Mouse (Mus musculus) small intestine, adult 2 months (tissue): ENCODE data around the gene Olfr555.

Experiments used
- CTCF ChIP-seq: fragments of 200-500 bp; IDR thresholded peaks from 2 replicates; pipeline ENCODE4 v1.5.1; 2012; ENCODE audit warnings: low read depth, mild to moderate bottlenecking, control low read depth, inconsistent platforms, low read length, moderate library complexity, mixed read lengths; ENCODE audit not compliant: insufficient replicate concordance, insufficient read length; ENCODE audit errors: extremely low read depth
- POLR2A ChIP-seq: fragments of 200-500 bp; IDR thresholded peaks from 2 replicates; pipeline ENCODE4 v1.6.1; 2012; ENCODE audit warnings: low read depth, mild to moderate bottlenecking, control low read depth, inconsistent platforms, low read length, moderate library complexity

DNA sequence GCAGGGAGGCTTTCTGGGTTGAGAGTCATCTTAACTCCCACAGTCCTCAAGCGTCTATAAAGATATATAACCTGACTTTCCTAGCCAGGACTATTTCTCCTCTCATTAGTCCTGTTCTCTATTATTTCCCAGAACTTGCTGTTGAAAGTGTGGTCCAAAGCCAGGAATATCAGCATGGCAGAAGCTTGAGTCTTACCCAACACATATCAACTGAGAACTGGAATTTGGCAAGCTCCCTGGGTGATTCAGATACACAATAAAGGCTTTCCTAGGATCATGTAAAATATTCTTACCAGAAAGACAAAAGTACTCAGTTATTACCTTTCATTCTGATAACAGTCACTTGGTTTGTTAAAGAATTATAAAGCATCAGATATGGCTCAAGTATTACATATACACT lies 23.3 kb downstream of the Olfr555 start:
- TF ChIP-seq CTCF = no peak
- no peak for TF ChIP-seq POLR2A
